Mouse (Mus musculus): ENCODE measurements around the gene Fth1. TPM values are rescaled to one million over a fixed set of nuclear protein-coding genes. Genes with fewer than 3 reads are reported as not detected.
"Not testable (repeated sequence)": the region's sequence is repeated elsewhere in the genome, so short reads cannot be mapped to it uniquely, and the experiment has no call there.

Gene Fth1
- 1,000 to 10,000 TPM; 2,793 to 3,196 (median 2,896) TPM for total RNA-seq (2022)

DNA sequence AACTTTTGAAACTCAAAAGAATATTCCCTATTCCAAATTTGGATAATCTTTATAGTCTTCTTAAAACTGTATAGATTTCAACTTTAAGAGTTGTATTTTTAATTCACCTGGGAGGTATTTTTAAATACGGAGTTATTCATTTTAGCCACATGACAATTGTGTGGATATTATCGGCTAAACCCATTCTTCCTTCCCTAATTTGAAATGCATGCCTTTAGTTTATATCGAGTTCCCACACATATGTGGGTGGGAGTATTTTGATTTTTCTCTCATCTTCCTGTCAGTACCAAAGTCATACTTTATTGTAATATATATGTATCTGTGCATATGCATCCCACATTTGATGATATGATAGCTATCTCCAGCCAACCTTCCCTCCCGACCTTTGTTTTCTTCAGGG is at the start of gene Fth1:
Gene Fth1, plus strand, starts transcription at position 341 of the 400 bp plus-strand sequence.
- no peak for DNase-seq (ENCODE audit: low spot score in 2 of 2)

DNA sequence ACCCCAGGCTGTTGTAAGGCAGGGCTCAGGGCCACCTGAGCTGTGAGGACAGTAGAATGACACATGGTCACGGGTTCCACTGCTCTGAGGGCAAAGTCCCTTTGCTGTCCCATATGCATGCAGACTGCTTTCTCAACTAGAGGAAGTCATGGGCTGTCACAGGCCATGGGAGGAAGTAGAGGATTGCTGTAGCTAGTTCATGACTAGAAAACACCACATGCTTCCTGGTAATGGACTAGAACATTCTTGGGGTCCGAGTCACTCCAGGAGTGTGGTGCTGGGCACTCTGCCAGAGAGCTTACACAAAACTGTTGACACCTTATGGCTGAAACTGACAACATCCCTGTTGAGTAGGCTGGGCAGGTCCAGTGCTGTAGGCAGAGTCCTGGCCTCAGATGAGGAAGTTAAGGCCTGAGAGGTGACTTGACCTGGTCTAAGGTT is 49.2 kb upstream of the Fth1 start:
- DNase-seq (ENCODE audit: low spot score in 2 of 2): not testable (repeated sequence)

DNA sequence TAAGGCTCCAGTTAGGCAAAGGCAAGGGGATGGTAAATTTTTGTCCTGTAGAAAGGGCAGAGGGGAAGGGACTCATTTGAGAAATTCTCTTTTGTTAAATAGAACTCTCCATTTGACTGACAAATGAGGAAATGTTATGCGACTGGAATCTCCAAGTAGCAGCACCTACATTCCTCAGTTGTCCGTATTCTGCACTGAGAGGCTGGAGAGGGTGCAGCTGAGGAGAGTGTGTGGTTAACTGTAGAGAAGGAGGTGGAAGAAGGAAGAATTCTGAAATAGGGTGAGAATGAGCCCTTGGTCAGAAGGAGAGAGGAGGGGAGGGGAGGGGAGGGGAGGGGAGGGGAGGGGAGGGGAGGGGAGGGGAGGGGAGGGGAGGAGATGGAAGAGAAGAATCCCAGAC is 46.5 kb upstream of the Fth1 start:
- no peak for DNase-seq (ENCODE audit: low spot score in 2 of 2)

DNA sequence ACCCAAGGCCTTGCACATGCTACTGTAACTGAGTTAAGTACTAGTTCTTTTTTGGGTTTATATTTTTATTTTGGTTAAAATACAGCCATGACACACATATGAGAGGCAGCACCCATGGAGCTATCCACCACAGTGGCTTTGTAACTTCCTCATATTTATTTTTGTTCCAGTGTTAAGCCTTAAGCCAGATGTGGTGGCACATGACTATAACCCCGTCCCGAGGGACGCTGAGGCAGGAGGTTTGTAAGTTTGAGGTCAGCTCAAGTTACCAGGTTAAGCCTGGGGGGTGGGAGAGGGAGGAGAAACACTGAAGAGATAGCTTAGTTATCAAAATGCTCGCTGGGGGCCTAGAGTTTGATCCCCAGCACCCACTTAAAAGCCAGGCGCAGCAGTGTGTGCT is 43.8 kb upstream of the Fth1 start:
- DNase-seq (ENCODE audit: low spot score in 2 of 2): no peak

DNA sequence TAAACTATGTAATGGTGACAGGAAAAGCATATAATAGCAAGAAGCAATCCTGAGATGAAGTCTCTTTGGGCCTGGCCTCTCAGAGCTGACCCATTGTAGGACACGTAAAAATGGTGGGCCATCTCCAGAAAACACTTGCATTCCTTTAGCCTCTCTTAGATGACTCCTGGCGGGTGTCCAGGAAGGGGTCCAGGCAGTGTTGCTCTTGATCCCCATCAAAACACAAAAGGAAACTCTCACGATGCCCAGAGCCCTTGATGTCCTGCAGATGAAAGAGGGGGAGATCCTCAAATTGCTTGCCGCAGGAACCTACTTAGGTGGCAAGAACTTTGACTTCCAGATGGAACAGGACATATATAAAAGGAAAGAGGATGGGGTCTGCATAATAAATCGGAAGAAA is 43.0 kb upstream of the Fth1 start:
- DNase-seq (ENCODE audit: low spot score in 2 of 2): no peak

DNA sequence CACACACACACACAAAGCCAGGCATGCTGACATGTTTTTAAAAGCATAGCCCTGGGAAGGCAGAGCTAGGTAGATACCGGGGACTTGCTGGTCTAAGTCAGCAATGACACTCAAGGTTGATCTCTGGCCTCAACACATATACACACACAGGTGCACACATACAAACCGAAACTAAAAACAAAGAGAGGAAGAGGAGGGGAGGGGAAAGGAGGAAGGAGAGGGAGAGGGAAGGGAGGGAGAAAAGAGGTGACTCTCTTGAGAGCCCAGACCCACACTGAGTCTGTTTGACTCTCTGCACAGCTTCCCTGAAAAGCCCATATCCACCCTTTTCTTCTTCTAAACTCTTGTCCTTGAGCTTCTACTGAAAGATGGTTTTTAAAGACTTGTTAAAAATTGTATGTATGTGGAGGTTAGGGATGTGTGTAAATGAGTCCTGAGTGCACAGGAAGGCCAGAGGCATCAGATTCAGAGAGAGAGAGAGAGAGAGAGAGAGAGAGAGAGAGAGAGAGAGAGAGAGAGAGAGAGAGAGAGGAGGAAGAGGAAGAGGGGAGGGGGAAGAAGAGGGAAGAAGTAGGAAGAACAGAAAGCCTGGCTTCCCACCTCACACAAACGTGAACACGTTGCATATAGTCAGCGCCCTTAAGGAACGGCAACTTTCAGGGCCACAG is 42.1 kb upstream of the Fth1 start:
- DNase-seq (ENCODE audit: low spot score in 2 of 2): no peak

DNA sequence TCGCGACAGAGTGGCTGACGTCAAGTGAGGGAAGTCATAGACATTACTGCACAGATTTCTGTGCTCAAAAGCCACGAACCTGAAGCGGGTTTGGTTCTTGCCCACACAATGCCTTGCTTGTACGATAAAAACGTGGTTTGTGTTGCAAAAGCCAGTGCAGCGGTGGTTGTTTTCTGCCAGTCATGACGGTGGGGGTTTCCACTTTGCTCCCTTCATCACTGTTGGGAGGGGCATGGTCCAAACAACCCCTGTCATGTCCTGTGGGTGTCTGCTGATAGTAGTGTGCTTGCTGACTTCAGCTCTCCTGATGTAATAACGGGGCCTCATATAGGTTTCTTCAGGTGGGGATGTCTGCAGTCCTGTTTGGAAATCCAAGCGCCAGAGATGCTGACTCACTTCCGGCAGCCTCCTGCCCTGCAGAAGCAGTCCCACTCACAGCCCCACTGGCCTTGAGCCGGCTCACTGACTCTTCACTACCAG is 41.5 kb upstream of the Fth1 start:
- DNase-seq (ENCODE audit: low spot score in 2 of 2): no peak

DNA sequence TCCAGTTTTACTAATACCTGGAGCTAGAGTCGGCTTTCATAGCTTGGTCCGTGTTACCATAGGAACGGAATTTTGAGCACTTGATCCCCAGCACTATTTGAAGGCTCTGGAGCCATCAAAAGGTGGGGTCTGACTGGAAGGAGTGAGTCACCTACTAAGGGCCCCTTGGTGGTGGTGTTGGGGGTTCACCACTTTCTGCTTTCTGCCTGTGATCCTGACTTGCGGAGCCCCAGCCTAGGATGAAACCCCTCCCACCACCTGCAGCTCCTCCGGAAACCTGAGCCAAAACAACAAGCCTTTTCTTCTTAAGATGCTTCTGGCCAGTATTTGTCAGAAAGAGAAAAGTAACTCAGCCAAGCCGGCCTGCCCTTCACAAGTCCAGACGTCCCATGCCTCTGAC is 40.6 kb upstream of the Fth1 start:
- no peak for DNase-seq (ENCODE audit: low spot score in 2 of 2)

DNA sequence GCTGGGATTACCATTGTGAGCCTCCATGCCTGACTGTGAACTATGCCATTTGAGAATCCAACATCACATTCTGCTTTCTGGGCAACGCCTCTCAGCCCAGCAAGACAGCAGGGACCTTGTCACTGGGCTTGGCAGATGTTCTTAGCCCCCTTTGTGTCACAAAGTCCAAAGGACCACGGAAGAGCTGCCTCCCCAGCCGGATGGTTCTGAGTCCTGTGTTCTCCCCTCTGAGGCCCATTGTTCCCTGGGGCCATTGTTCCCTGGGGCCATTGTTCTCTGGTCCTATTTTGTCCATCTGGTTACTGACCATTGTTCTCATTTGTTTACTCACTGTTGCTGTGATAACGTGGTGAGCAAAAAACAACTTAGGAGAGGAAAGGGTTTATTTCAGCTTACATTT is 39.5 kb upstream of the Fth1 start:
- no peak for DNase-seq (ENCODE audit: low spot score in 2 of 2)

DNA sequence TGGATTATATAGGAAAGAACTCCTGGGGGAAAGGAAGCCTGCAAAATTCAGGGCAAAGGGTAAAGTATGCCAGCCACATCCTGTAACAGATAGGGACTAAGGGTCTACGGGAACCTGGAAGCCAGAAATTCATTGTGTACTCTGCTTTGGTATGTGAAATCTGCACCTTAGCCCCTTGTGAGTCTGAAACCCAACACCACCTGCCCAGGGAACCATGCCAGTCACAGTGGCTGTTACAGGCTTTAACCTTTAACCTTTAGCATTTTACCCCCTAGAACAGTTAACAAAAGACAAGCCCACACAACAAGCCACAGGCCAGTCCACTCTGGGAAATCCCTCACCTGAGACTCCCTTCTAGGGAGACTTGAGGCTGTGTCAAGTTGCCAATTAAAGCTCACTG is 38.6 kb upstream of the Fth1 start:
- no peak for DNase-seq (ENCODE audit: low spot score in 2 of 2)

DNA sequence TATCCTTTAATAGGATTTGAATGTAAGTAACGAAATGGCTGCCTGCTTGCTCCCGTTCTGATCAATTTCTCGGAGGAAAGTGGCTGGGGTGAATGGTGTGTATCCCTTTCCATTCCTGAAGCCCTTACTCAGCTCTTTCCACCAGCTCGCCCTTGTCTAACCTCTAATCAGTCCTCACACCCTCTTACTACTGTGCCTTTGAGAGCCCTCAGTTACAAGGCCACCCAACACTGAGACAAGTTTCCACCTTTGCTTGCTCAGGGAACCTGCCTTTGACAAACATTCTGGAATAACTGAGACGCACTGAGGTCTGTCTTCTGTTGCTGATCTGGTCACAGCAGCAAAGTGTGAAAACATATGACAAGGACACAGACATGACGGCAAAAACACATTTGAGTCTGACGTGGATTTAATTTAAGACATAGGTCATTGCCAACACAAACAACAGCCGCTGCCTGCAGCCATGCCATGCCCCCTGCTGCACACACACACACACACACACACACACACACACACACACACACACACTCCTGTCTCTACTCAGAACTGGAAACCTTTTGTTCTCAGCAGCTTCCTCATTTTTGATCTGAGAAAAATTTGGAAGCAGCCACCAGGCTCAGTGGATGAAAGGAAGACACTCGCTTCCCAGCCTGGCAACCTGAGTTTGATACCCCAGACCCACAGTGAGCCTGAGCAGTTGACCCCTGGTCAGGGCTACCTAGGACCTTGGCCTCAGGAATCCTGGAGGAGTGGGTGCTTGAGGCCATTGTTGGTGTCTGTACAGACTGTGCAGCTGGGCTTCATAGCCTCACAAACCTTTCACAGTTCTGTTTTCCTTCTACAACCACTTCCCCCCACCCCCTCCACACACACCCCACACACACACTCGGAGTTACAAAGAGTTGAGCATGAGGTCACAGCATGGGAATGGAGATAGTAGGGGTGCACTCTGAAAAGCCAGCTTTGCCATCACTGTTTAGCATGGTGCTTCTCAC is 37.6 kb upstream of the Fth1 start:
- DNase-seq (ENCODE audit: low spot score in 2 of 2): no peak

DNA sequence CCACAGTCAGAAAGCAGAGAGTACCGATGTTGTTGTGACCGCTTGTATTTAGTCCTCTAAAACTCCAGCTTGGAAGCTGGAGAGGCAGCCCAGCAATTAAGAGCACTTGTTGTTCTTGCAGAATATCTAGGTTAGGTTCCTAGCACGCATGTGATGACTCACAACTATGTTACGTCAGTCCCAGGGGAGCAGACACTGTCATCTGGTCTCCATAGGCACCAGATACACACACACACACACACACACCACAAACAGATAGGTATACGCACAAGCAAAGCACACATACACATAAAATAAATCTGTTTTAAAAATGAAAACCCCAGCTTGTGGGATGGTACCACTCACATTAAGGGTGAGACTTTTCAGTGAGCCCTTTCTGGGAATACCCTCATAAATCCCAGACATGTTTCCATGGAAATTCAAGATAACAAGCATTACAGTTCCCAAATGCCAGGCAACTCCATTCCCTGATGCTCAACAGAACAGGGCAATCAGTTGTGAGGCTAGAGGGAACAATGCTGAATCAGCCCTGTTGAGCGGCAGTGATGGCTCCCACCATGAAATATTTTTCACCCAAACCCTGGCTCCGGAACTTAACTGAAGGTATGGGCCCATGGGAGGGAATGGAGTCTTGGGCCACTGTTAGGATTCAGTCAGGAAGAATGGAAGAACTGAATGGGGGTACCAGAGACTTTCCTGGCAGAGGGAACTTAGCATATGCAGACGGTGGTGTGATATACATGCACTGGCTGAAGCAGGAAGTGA is 34.4 kb upstream of the Fth1 start:
- DNase-seq (ENCODE audit: low spot score in 2 of 2): no peak

DNA sequence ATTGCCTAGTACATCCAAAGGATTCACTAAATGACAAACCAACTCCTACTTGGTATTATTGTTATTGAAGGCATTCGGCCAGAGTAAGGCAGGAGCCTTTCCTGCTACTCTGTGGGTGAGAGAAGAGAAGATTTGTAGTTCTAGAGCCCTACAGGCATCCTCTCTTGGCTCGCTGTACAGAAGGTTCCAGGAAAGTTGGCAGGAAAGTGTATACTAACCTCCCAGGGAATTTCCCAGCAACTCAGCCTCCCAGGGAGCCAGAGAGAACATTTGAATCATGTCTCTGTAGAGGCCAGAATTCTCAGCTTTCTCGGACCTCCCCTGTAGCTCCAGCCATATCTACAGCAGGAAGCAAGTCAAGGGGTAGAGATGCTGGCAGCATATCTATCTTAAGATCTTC is 33.4 kb upstream of the Fth1 start:
- no peak for DNase-seq (ENCODE audit: low spot score in 2 of 2)

DNA sequence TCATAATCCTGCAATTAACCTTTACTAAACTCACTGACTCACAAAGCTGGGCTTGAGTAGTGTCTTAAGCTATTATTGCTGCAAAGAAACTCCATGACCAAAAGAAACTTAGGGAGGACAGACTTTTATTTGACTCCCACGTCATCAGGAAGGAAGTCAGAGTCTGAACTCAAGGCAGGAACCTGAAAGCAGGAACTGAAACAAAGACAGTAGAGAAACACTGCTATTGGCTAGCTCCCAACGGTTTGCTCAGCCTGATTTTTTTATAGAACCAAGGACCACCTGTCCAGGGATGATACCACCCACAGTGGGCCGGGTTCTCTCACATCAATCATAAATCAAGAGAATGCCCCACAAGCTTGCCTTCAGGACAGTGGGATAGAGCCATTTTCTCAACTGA is 28.0 kb upstream of the Fth1 start:
- DNase-seq (ENCODE audit: low spot score in 2 of 2): no peak

DNA sequence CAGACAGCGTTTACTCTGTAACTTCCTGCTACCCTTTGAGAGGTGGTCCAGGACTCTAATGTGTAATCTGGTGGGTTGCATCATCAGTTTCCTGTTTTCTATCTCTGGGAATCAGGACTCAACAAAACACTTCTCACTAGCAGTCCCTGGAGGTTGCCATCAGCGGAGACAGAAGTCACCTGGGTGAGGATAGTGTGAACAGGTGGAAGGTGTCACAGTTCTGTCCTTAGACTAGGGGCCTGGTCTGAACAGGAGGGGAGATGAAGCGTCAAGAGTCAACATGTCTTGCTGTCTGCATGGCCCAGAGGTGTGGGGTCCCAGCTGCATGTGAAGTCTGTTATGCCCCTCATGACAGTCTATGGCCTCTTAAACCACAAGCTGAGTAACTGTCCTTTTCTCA is 27.5 kb upstream of the Fth1 start:
- no peak for DNase-seq (ENCODE audit: low spot score in 2 of 2)

DNA sequence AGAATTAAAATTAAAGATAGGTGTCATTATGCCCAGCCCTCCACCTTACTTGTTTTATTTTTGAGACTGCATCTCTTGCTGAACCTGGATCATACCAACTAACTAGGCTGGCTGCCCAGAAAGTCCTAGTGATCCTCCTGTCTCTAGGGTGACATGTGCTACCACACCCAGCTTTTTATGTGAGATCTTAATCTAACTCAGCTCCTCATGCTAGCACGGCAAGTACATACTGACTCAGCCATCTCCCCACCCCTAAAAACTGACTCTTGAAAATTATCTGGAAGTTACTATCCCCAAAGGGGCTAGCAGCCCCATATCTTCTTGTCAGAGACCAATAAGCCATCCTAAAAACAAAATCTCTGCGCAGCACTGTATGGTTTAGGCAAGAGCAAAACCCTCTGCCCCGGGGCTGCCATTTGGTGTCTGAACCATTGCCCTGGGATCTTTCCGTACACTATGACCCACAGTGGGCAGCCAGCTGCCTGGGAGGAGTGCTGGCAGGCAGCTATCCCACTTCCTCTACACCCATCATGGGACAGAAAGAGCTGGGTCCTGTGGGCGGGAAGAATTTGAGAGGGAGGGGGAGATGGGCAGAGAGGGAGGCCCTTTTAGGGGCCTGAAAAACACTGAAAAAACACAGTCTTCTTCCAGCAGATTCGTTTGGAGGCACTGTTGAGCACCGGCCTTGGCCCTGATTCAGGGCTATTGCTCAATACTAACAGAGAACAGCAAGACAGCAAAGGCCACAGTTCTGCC is 26.2 kb upstream of the Fth1 start:
- DNase-seq (ENCODE audit: low spot score in 2 of 2): peak in 1 of 2 experiments; percentile 76

DNA sequence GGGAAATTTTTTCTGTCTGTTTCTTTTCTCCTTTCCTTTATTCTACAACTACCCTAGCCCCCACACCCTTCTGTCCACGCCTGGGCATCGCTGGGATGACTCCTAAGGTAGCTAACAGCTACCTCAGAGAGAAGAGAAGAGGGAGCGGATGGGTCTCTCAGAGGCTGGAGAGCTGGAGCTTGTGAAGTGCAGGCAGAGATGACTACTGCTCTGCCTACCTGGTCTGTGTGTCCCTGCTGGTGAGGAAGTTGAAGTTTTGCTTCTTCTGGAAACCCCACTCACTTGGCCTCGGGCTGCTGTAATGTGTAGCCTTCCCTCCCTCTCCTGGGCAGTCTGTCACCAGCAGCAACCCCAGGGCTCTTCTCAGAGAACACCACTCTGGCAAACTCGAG is 25.6 kb upstream of the Fth1 start:
- no peak for DNase-seq (ENCODE audit: low spot score in 2 of 2)

DNA sequence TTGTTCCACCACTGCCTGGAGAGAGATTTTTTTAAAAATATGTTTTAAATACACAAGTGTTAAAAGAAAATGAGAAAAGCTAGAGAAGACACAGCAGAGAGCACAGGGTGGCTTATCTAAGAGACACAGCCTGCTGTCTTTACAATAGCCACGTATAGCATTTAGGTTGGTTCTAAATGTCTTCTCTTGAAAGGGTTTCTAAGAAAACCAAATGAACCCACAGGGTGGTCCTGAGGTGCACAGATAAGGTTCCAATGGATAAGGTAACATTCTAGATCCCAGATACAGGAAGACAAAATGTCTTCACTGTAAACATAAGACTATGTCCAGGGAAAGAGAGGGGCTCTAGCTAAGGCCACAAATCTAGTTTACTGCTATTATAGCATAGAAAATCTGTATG is 25.0 kb upstream of the Fth1 start:
- no peak for DNase-seq (ENCODE audit: low spot score in 2 of 2)

DNA sequence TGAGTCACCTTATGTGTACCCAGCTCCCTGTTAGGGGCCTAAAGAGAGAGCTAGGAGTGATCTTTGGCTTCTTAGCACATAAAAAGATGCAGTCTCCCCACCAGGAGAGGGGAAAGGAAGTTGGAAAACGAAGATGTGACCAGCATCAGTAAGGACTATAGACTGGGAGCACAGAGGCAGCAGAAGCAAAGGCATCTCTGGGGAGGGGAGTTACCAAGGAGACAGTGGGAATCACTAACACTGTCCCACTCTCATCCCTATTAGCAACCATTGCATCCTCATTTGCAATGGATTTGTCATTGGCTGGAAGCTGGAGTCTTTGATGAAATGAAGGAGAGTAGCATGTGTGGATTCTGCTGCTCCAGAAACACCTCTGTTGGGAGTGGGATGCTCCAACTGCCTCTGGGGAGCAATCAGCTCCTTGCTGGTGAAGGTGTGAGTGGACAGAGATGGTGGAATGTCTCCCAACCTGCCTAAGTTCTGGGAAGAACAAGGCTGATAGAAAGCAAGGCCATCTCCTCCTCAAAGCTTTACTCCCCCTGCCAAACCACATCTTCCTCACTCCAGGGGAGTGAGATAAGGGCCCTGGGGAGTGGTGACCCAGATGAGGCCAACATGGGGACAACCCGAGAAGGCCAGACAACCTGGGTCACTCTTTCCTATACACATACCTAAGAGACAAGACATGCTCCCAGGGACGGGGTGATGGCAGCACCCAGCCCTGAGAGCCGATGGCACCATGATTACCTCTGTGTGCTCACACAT is 23.6 kb upstream of the Fth1 start:
- DNase-seq (ENCODE audit: low spot score in 2 of 2): no peak

DNA sequence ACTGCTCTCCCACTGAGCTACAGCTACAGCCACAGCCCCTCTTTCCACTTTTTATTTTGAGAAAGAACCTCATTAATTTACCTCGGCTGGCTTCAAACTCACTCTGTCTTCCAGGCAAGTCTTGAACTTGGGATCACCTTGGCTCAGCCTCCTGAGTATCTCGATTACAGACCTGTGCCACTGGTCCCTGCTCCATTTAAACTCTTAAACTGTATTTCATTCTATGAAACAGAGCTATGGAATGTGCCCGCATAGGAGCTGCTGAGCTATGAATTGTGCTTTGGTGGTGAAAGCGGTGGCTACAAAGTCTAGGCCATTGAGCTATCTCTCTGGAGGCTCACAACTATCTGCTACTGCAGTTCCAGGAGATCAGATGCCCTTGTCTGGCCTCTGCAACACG is 22.4 kb upstream of the Fth1 start:
- DNase-seq (ENCODE audit: low spot score in 2 of 2): no peak
